Mouse (Mus musculus) stomach, embryonic 16.5 days (tissue): ENCODE results near the gene Pgs1. TPM values are rescaled to one million over a fixed set of nuclear protein-coding genes. Genes with fewer than 3 reads are reported as not detected.

ENCODE experiments used
- ATAC-seq: fragments of 200-750 bp; cut with Nextera tagmentation; 2 replicates; pipeline ENCODE4 v1.8.0; 2017; ENCODE audit warnings: moderate number of reproducible peaks, moderate TSS enrichment; ENCODE audit not compliant: insufficient read depth, low FRiP score
- H3K27ac ChIP-seq: fragments of 300-500 bp; sonication (generic); 2 replicates; pipeline ENCODE4 v1.5.1; 2014; ENCODE audit warnings: low read length
- H3K27me3 ChIP-seq: fragments of 300-500 bp; sonication (generic); 2 replicates; pipeline ENCODE4 v1.6.1; 2014; ENCODE audit warnings: low read length, control low read depth, mixed read lengths; ENCODE audit not compliant: control insufficient read depth, insufficient read depth
- H3K36me3 ChIP-seq: fragments of 300-500 bp; sonication (generic); 2 replicates; pipeline ENCODE4 v1.6.1; 2014; ENCODE audit warnings: low read length; ENCODE audit not compliant: control insufficient read depth, insufficient read depth
- H3K4me1 ChIP-seq: fragments of 300-500 bp; sonication (generic); 2 replicates; pipeline ENCODE4 v1.6.1; 2014; ENCODE audit warnings: low read length, control low read depth, mixed read lengths; ENCODE audit not compliant: control insufficient read depth, insufficient read depth
- H3K4me2 ChIP-seq: fragments of 300-500 bp; sonication (generic); 2 replicates; pipeline ENCODE4 v1.6.1; 2014; ENCODE audit warnings: low read depth, low read length, mixed read lengths
- H3K4me3 ChIP-seq: fragments of 300-500 bp; sonication (generic); replicated peaks from 2 replicates; pipeline ENCODE4 v1.5.1; 2014; ENCODE audit warnings: mild to moderate bottlenecking, low read length
- H3K9ac ChIP-seq: fragments of 300-500 bp; sonication (generic); 2 replicates; pipeline ENCODE4 v1.6.1; 2014; ENCODE audit warnings: low read length
- H3K9me3 ChIP-seq: fragments of 300-500 bp; sonication (generic); replicated peaks from 2 replicates; pipeline ENCODE4 v1.6.1; 2016; ENCODE audit warnings: low read length, control low read depth; ENCODE audit not compliant: control insufficient read depth
- WGBS: fragments of 180-500 bp; shearing (Covaris S2); extraction: QIAGEN DNeasy Blood & Tissue Kit; methylation state at CpG from one replicate; pipeline ENCODE4 v1.1.7; 2014; 5-methylcytosine and 5-hydroxymethylcytosine counted together
- polyA plus RNA-seq: library from polyadenylated mRNA; unstranded; fragments of >200 nt; fragmentation: Nextera tagmentation; extraction: Ambion mirVana; gene quantifications from 2 replicates; pipeline ENCODE4 v1.2.1, GENCODE M21; 2015

Gene Pgs1
- 32.1 and 37.1 TPM in 2 replicates for polyA plus RNA-seq

GRCm38 (mm10) chr11:117986126-117987031, at the start of gene Pgs1:
Gene Pgs1 (plus strand): TSS chr11:117986292.
- no peaks in the 10 kb centered on the region for H3K9me3 ChIP-seq
- H3K9ac ChIP-seq, result peak within 1 kb of the TSS; percentile 84
- H3K4me2 ChIP-seq, result peak within 1 kb of the TSS; percentile 88
- WGBS, result 6% methylated on average over 51 of the region's 51 CpGs
- H3K4me3 ChIP-seq, result peak within 1 kb of the TSS; percentile 85
- ATAC-seq, result peak; percentile 87; the same call in 1 of the 2 replicates
- peaks cover 21% of the 10 kb centered on the region for H3K4me1 ChIP-seq
- H3K27ac ChIP-seq, result peak within 1 kb of the TSS; percentile 65
- no peaks in the 10 kb centered on the region for H3K36me3 ChIP-seq
- no peaks in the 10 kb centered on the region for H3K27me3 ChIP-seq

- Histone ChIP-seq H3K27ac (peak overlapping the region; percentile 87), H3K4me1 (peaks cover 54% of the 10 kb centered on the region), H3K9me3 (no peaks in the 10 kb centered on the region), H3K4me2 (peak overlapping the region; percentile 22; the same call in 1 of the 2 replicates), H3K36me3 (no peaks in the 10 kb centered on the region), H3K27me3 (no peaks in the 10 kb centered on the region), H3K4me3 (no peak overlapping the region), H3K9ac (no peak overlapping the region)
- ATAC-seq, result no peak
- WGBS, result 29% methylated on average over 4 of the region's 4 CpGs
Observed at GRCm38 (mm10) chr11:117939004-117939730, 46.9 kb upstream of the Pgs1 start.

GRCm38 (mm10) chr11:117939741-117940285, 46.3 kb upstream of the Pgs1 start:
- no peak overlapping the region for H3K9ac ChIP-seq
- peak overlapping the region; percentile 22; the same call in 1 of the 2 replicates for H3K4me2 ChIP-seq
- peaks cover 47% of the 10 kb centered on the region for H3K4me1 ChIP-seq
- H3K9me3 ChIP-seq, result no peaks in the 10 kb centered on the region
- H3K4me3 ChIP-seq, result no peak overlapping the region
- H3K27ac ChIP-seq, result peak overlapping the region; percentile 87
- ATAC-seq, result peak; percentile 84
- no peaks in the 10 kb centered on the region for H3K27me3 ChIP-seq
- 6% methylated on average over 7 of the region's 7 CpGs for WGBS
- no peaks in the 10 kb centered on the region for H3K36me3 ChIP-seq

- no peak overlapping the region for H3K4me3 ChIP-seq
- peak overlapping the region; percentile 87; the same call in 1 of the 2 replicates for H3K27ac ChIP-seq
- no peaks in the 10 kb centered on the region for H3K9me3 ChIP-seq
- ATAC-seq, result no peak
- 92% methylated on average over 6 of the region's 6 CpGs for WGBS
- H3K9ac ChIP-seq, result peak overlapping the region; percentile 0; the same call in 1 of the 2 replicates
- H3K4me2 ChIP-seq, result no peak overlapping the region
- peaks cover 40% of the 10 kb centered on the region for H3K4me1 ChIP-seq
- no peaks in the 10 kb centered on the region for H3K36me3 ChIP-seq
- no peaks in the 10 kb centered on the region for H3K27me3 ChIP-seq
Observed at GRCm38 (mm10) chr11:117940881-117941280, 45.2 kb upstream of the Pgs1 start.

GRCm38 (mm10) chr11:117941325-117941834, 44.7 kb upstream of the Pgs1 start:
- no peak for ATAC-seq
- H3K9ac ChIP-seq, result no peak overlapping the region
- H3K27me3 ChIP-seq, result no peaks in the 10 kb centered on the region
- no peak overlapping the region for H3K4me3 ChIP-seq
- H3K36me3 ChIP-seq, result no peaks in the 10 kb centered on the region
- H3K9me3 ChIP-seq, result no peaks in the 10 kb centered on the region
- H3K4me2 ChIP-seq, result no peak overlapping the region
- H3K27ac ChIP-seq, result no peak overlapping the region
- peaks cover 35% of the 10 kb centered on the region for H3K4me1 ChIP-seq
- WGBS, result 83% methylated on average over 8 of the region's 8 CpGs

- no peak overlapping the region for H3K27ac ChIP-seq
- no peaks in the 10 kb centered on the region for H3K9me3 ChIP-seq
- no peak overlapping the region for H3K9ac ChIP-seq
- no peaks in the 10 kb centered on the region for H3K36me3 ChIP-seq
- ATAC-seq, result no peak
- no peak overlapping the region for H3K4me2 ChIP-seq
- H3K4me1 ChIP-seq, result peaks cover 31% of the 10 kb centered on the region
- H3K27me3 ChIP-seq, result no peaks in the 10 kb centered on the region
- 39% methylated on average over 4 of the region's 4 CpGs for WGBS
- H3K4me3 ChIP-seq, result no peak overlapping the region
Observed at GRCm38 (mm10) chr11:117941848-117942247, 44.2 kb upstream of the Pgs1 start.

- H3K4me3 ChIP-seq, result no peak overlapping the region
- H3K36me3 ChIP-seq, result no peaks in the 10 kb centered on the region
- no peaks in the 10 kb centered on the region for H3K27me3 ChIP-seq
- ATAC-seq, result no peak
- H3K9ac ChIP-seq, result no peak overlapping the region
- H3K27ac ChIP-seq, result peak overlapping the region; percentile 49
- no peak overlapping the region for H3K4me2 ChIP-seq
- WGBS, result 65% methylated on average over 11 of the region's 11 CpGs
- H3K4me1 ChIP-seq, result peaks cover 27% of the 10 kb centered on the region
- H3K9me3 ChIP-seq, result no peaks in the 10 kb centered on the region
Observed at GRCm38 (mm10) chr11:117946195-117946979, 39.7 kb upstream of the Pgs1 start.

GRCm38 (mm10) chr11:117946996-117947419, 39.1 kb upstream of the Pgs1 start:
- ATAC-seq, result 0 out of 2 replicates have a peak, but pooled peaks have one; percentile 17

More at GRCm38 (mm10) chr11:117946996-117947419, 39.1 kb upstream of the Pgs1 start:
- no peak overlapping the region for H3K4me3 ChIP-seq
- WGBS, result 58% methylated on average over 10 of the region's 10 CpGs
- peak overlapping the region; percentile 49 for H3K27ac ChIP-seq
- H3K9ac ChIP-seq, result no peak overlapping the region
- H3K9me3 ChIP-seq, result no peaks in the 10 kb centered on the region
- peaks cover 25% of the 10 kb centered on the region; the same call in 1 of the 2 replicates for H3K4me1 ChIP-seq
- no peaks in the 10 kb centered on the region for H3K36me3 ChIP-seq
- no peak overlapping the region for H3K4me2 ChIP-seq
- no peaks in the 10 kb centered on the region for H3K27me3 ChIP-seq
